Mouse (Mus musculus) hindbrain, embryonic 11.5 days (tissue): ENCODE data around the gene Plpp3. TPM values are rescaled to one million over a fixed set of nuclear protein-coding genes. Genes with fewer than 3 reads are reported as not detected.

Source experiments
- ATAC-seq: fragments of 200-750 bp; cut with Nextera tagmentation; 2 replicates; pipeline ENCODE4 v1.8.0; 2017; ENCODE audit warnings: mild to moderate bottlenecking, moderate TSS enrichment, moderate library complexity; ENCODE audit not compliant: low FRiP score
- DNase-seq: peaks from one replicate; pipeline ENCODE4 v3.0.0-alpha.2; 2015; ENCODE audit warnings: low spot score
- H3K27ac ChIP-seq: fragments of 300-500 bp; sonication (generic); 2 replicates; pipeline ENCODE4 v1.5.1; 2014; ENCODE audit warnings: mild to moderate bottlenecking, low read depth, low read length
- H3K27me3 ChIP-seq: fragments of 300-500 bp; sonication (generic); 2 replicates; pipeline ENCODE4 v1.6.1; 2014; ENCODE audit warnings: mild to moderate bottlenecking, low read length, moderate library complexity, mixed read lengths; ENCODE audit not compliant: control insufficient read depth, insufficient read depth
- H3K36me3 ChIP-seq: fragments of 300-500 bp; sonication (generic); 2 replicates; pipeline ENCODE4 v1.6.1; 2014; ENCODE audit warnings: mild to moderate bottlenecking, low read length, moderate library complexity, mixed read lengths; ENCODE audit not compliant: control insufficient read depth, insufficient read depth
- H3K4me1 ChIP-seq: fragments of 300-500 bp; sonication (generic); replicated peaks from 2 replicates; pipeline ENCODE4 v1.6.1; 2014; ENCODE audit warnings: low read length, mixed read lengths; ENCODE audit not compliant: control insufficient read depth, insufficient read depth
- H3K4me2 ChIP-seq: fragments of 300-500 bp; sonication (generic); replicated peaks from 2 replicates; pipeline ENCODE4 v1.6.1; 2014; ENCODE audit warnings: mild to moderate bottlenecking, low read depth, low read length
- H3K4me3 ChIP-seq: fragments of 300-500 bp; sonication (generic); 2 replicates; pipeline ENCODE4 v1.5.1; 2014; ENCODE audit warnings: low read depth, low read length
- H3K9ac ChIP-seq: fragments of 300-500 bp; sonication (generic); 2 replicates; pipeline ENCODE4 v1.6.1; 2014; ENCODE audit warnings: low read depth, low read length
- H3K9me3 ChIP-seq: fragments of 300-500 bp; sonication (generic); 2 replicates; pipeline ENCODE4 v1.6.1; 2016; ENCODE audit warnings: low read length; ENCODE audit not compliant: control insufficient read depth
- WGBS: fragments of 180-500 bp; shearing (Covaris S2); extraction: QIAGEN DNeasy Blood & Tissue Kit; methylation state at CpG from one replicate; pipeline ENCODE4 v1.1.7; 2014; 5-methylcytosine and 5-hydroxymethylcytosine counted together
- polyA plus RNA-seq: library from polyadenylated mRNA; unstranded; fragments of >200 nt; fragmentation: Nextera tagmentation; extraction: Ambion mirVana; gene quantifications from 2 replicates; pipeline ENCODE4 v1.2.1, GENCODE M21; 2014

The Plpp3 gene
- polyA plus RNA-seq, 1 experiment from 2014 or later: 52.7 TPM

DNA sequence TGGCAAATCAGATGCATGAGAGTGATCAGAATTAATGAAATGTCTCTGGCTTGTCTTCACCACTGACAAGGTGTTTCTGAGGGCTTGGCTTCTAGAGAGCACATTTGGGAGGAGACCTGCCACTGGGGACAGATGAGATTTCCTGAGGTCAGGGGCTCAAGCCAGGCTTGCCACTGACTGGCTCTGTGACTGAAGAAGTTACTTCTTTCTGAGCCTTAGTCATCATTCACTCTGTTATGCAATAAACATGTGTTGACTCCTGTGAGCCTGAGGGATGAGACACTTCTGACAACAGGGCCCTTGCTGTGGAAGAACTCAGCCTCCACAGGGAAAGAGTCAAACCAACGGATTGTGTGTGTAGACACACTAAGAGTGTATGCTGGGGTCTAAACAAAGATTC is 91.0 kb downstream of the Plpp3 start:
- Histone ChIP-seq H3K27me3 (no peaks in the 10 kb centered on the region), H3K36me3 (no peaks in the 10 kb centered on the region), H3K4me2 (no peak overlapping the region), H3K4me1 (peaks cover 5% of the 10 kb centered on the region), H3K9ac (no peak overlapping the region), H3K27ac (no peak overlapping the region), H3K9me3 (no peaks in the 10 kb centered on the region), H3K4me3 (no peak overlapping the region)
- no peak for DNase-seq
- 69% methylated on average over 1 of the region's 1 CpGs for WGBS
- no peak for ATAC-seq

DNA sequence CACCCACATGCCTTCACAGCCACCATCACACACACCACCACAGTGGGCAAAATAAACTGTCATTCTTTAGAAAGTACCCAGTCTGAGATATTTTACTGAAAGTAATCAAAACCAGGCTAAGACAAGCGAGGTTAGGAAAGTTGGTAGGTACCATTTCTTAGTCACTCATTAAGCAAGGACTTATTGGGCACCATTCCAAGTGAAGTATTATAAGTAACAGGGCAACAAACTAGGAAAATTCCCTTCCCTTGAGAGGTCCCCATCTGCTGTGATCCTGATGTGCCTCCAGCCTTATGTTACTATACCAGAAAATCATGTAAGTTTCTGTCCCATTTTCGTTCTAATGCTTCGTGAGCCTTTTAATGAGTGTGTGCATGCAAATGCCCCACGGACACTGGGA is 92.1 kb downstream of the Plpp3 start:
- H3K27ac ChIP-seq: no peak overlapping the region

DNA sequence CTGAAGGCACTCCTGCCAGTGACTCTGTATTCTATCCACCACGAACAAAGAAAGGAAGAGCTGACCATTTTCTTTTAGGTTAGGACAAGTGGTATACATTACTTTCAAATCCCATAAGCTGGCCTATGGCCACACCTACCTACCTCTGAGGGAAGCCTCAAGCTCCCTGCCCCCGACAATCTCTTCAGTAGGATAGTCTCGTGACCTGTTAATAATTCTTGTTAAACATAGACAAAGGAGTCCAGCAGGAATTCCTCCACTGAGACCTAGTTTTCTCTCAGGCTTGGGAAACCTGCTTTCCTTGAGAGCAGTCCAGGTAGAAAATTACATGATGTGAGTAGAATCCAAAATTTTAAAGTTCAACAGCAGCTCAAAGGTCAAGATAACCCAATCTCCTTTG is 93.8 kb downstream of the Plpp3 start:
- Histone ChIP-seq H3K4me2 (no peak overlapping the region), H3K4me1 (no peaks in the 10 kb centered on the region), H3K4me3 (no peak overlapping the region), H3K9ac (no peak overlapping the region), H3K27ac (no peak overlapping the region), H3K9me3 (no peaks in the 10 kb centered on the region), H3K27me3 (no peaks in the 10 kb centered on the region), H3K36me3 (no peaks in the 10 kb centered on the region)
- WGBS: 84% methylated on average over 3 of the region's 3 CpGs
- no peak for ATAC-seq
- no peak for DNase-seq

More for the DNA sequence above, 92.1 kb downstream of the Plpp3 start:
- DNase-seq (no peak), ATAC-seq (no peak)
- Histone ChIP-seq H3K27me3 (no peaks in the 10 kb centered on the region), H3K9ac (no peak overlapping the region), H3K4me2 (no peak overlapping the region), H3K4me3 (no peak overlapping the region), H3K9me3 (no peaks in the 10 kb centered on the region), H3K4me1 (peaks cover 5% of the 10 kb centered on the region), H3K36me3 (no peaks in the 10 kb centered on the region)
- WGBS: 93% methylated on average over 4 of the region's 4 CpGs

DNA sequence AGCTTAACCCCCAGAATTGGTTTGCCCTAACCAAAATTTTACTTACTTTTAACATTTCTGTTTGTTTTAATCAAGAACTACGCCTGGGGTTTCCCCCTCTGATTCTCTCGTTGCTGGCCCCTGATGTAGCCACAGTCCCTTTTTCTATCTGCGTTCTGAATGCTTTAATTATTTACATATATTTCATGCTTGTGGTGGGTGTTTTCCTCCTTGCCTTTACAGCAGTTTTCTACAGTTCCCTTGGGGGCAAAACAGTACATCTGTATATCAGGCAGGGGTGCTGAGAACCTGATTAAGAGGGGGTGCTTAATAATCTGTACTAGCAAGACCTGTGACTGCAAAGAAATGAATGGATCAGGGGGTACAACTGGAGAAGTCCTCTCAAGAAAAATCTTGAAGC is 94.9 kb downstream of the Plpp3 start:
- Histone ChIP-seq H3K4me1 (no peaks in the 10 kb centered on the region), H3K27ac (no peak overlapping the region), H3K27me3 (no peaks in the 10 kb centered on the region), H3K9ac (no peak overlapping the region), H3K4me3 (no peak overlapping the region), H3K36me3 (no peaks in the 10 kb centered on the region), H3K9me3 (no peaks in the 10 kb centered on the region), H3K4me2 (no peak overlapping the region)
- DNase-seq (no peak), ATAC-seq (no peak)
- WGBS: 82% methylated on average over 3 of the region's 3 CpGs

DNA sequence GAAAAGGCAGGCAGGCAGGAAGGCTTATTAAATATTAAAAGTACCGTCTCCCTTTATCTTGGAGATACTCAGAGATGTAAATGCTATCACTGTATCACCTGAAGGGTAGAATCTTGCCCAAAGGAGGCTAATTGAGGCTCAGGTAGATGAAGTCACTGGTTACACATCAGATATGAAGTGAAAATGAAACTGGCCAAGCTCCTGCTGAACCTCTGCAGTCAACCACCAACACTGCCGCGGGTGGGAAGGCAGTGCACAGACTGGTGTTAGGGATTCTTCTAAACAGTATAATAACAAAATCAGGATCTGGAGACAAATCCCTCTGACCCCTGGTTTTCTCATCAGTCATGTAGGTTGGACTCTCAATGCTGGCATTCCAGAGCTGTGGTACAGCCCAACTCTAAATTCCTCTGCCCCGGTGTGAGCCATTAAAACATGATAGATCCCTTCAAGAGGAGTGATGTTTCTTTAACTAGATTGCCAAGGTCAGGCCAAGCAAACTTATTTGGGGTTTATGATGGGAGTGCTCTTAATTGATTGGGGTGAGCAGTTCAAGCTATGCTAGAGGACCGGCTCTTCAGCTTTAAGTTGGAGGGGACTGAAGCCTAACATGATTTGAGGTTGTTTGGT is 95.5 kb downstream of the Plpp3 start:
- Histone ChIP-seq H3K36me3 (no peaks in the 10 kb centered on the region), H3K27ac (no peak overlapping the region), H3K9me3 (no peaks in the 10 kb centered on the region), H3K27me3 (no peaks in the 10 kb centered on the region), H3K9ac (no peak overlapping the region), H3K4me3 (no peak overlapping the region), H3K4me2 (no peak overlapping the region), H3K4me1 (no peaks in the 10 kb centered on the region)
- DNase-seq (no peak), ATAC-seq (no peak)
- WGBS: 77% methylated on average over 5 of the region's 5 CpGs

DNA sequence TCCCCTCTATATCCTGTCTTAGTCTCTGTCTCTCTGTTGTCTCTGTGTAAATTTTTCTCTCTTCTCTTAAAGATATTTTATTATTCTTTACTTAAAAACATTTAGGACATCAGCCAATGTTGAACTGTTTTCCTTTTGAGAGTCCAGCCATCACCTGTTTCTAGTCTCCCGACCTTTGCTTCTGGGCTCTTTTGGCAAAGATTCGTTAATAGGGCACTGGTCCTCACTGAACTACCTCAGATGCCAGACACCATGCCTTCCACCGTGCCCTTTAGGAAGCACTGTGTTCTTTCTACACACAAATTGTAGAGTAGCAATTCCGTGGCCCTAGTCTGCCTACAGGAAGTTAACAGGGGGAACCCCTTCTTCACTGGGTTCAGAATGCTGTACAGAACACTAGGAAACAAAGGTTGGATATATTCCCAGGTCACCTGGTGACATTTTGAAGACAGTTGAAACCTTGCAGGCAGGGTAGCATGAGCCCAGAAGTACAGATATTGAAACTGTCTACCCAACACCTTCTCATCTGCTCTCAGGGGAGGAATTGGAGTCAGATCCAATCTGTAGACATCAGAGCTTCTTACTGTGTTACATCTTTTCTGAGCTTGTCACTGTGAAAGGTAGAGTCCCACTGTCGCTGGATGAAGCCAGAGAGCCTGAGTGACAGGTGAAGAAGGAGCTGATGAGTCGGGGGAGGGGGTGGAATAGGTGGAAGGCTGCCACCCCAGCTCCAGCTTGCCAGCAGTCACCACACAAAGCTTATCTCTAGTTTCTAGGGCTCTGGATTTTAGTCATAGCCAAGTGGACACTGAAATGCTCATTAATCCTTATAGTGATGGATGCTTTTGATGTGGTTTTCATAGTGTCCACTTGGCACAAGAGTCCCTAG is 96.5 kb downstream of the Plpp3 start:
- H3K4me3 ChIP-seq: no peak overlapping the region
- ATAC-seq (no peak), DNase-seq (no peak)
- no peaks in the 10 kb centered on the region for H3K9me3 ChIP-seq
- H3K27ac ChIP-seq: no peak overlapping the region
- H3K36me3 ChIP-seq: no peaks in the 10 kb centered on the region
- H3K4me1 ChIP-seq: no peaks in the 10 kb centered on the region
- H3K4me2 ChIP-seq: no peak overlapping the region
- no peaks in the 10 kb centered on the region for H3K27me3 ChIP-seq
- H3K9ac ChIP-seq: no peak overlapping the region
- WGBS: 78% methylated on average over 6 of the region's 6 CpGs

DNA sequence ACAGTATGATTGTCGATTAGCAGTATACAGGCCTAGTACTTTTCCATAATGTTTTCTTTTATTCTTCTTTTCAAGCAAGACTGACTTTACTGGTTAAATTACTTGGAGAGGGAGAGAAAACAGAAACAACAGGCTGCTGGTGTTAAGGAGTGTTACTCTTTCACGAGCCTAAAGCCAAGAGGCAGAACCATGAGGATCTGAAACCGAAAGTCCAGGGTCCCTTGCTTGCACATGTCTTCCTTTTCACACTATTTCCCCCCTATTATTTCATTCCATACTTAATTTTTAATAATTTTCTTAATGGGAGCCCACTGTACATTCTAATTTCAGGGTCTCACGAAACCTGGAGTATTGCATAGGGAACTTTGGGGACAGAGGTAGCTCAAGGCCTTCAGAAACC is 97.2 kb downstream of the Plpp3 start:
- Histone ChIP-seq H3K9ac (no peak overlapping the region), H3K9me3 (no peaks in the 10 kb centered on the region), H3K36me3 (no peaks in the 10 kb centered on the region), H3K27ac (no peak overlapping the region), H3K4me1 (no peaks in the 10 kb centered on the region), H3K27me3 (no peaks in the 10 kb centered on the region), H3K4me3 (no peak overlapping the region), H3K4me2 (no peak overlapping the region)
- ATAC-seq (no peak), DNase-seq (no peak)
- 88% methylated on average over 4 of the region's 4 CpGs for WGBS

DNA sequence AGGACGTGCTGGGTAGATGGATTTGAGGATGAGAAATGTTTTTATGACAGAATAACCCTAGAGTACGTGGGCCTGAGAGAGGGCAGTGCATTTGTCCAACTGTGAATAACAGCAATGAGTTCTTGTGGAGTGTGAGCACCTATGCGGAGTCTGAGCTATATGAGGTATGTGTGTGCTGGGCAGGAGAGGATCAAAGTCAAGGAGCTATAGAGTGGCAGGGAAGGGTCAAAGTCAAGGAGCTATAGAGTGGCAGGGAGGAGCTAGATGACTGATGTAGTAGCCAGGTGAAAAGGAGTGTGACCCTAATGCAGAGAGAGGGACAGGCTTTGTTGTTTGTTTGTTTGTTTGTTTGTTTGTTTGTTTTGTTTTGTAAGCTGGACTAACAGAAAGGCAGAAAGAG is 98.0 kb downstream of the Plpp3 start:
- Histone ChIP-seq H3K27ac (no peak overlapping the region), H3K9ac (no peak overlapping the region), H3K4me3 (no peak overlapping the region), H3K9me3 (no peaks in the 10 kb centered on the region), H3K27me3 (no peaks in the 10 kb centered on the region), H3K4me2 (no peak overlapping the region), H3K36me3 (no peaks in the 10 kb centered on the region), H3K4me1 (no peaks in the 10 kb centered on the region)
- 87% methylated on average over 3 of the region's 3 CpGs for WGBS
- DNase-seq: no peak
- no peak for ATAC-seq
